Mouse (Mus musculus) layer of hippocampus, postnatal 14 days (tissue): ENCODE results near the gene Gm10203. TPM values are rescaled to one million over a fixed set of nuclear protein-coding genes. Genes with fewer than 3 reads are reported as not detected.

Experiments
- DNase-seq, 2 experiments: peaks; one replicate each; pipeline ENCODE4 v3.0.0; 2021 to 2022; ENCODE audit warnings: low spot score in 2 of 2, mixed read lengths in 1 of 2
- total RNA-seq, 2 experiments: library from RNA; stranded (reverse); gene quantifications; 2 replicates each; pipeline ENCODE4 v1.2.3; 2021

The Gm10203 gene
- total RNA-seq, 2 experiments from 2014 or later, result not detected

- no peak for DNase-seq
Observed at GRCm38 (mm10) chr6:149179064-149179463, 49.1 kb downstream of the Gm10203 start.

Other genes with a start within 250 kb of the Gm10203 start
- gene Caprin2, start 233.9 kb upstream of the Gm10203 start, total RNA-seq, result 10 to 100 TPM in 1 of 2 experiments, 1 to 10 TPM in 1; 7.7 to 11.2 TPM
- 1 to 10 TPM; 5.9 to 9.6 TPM for gene Sinhcaf, start 183.7 kb upstream of the Gm10203 start, total RNA-seq
- 10 to 100 TPM; 37.6 to 43.7 TPM for gene Dennd5b, start 28.5 kb upstream of the Gm10203 start, total RNA-seq
- gene Etfbkmt, start 9.7 kb downstream of the Gm10203 start, total RNA-seq, result 1 to 10 TPM; 2.9 to 3.0 TPM
- gene Amn1, start 58.5 kb downstream of the Gm10203 start, total RNA-seq, result 10 to 100 TPM; 31.4 to 32.4 TPM
- gene Resf1, start 179.2 kb downstream of the Gm10203 start, total RNA-seq, result 10 to 100 TPM; 14.7 to 15.8 TPM